Mouse (Mus musculus): Measurements from ENCODE around the gene Nisch.

Gene Nisch

DNA sequence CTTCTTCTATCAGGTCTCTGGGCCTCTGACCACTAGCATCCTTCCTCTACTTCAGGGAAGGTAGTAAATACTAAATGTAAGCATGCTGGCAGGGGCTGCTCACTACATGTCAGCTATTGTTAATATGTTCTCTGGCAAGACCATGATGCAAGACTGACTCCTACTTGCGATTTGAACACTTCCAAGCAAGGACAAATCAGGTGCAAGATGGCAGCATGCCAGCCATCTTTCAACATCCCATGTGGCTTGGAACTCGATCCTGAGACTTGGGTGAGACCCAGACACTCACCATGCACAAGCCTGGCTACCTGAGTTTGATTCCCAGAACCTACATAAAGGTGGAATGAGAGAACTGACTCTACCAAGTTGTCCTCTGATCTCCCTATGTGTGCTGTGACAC lies 24.8 kb downstream of the Nisch start:
- DNase-seq (ENCODE audit: low spot score in 2 of 2) = no peak

DNA sequence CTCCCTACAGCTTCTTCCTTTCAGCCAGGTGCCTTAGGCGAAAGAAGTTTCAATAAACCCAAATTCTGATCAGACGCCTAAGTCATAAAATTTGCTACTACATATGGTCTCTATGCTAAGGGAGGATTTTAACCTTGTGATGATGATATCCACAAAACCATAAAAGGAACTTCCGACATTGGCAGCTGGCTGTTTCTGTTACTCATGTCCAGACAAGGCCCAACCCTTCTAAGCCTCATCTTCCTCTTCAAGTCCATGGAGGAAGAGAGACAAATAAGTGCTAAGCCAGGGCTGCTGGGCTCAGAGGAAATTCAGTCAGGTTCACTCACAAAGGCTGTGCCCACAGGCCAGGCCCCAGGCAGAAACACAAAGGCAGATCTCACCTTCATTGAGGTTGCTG lies 27.4 kb downstream of the Nisch start:
- no peak for DNase-seq (ENCODE audit: low spot score in 2 of 2)

- DNase-seq (ENCODE audit: low spot score in 2 of 2) = peak in 1 of 2 experiments; percentile 53
These were observed 28.0 kb downstream of the Nisch start for GRCm38 (mm10) chr14:31188771-31189181.

GRCm38 (mm10) chr14:31186656-31187055 lies 30.1 kb downstream of the Nisch start:
- no peak for DNase-seq (ENCODE audit: low spot score in 2 of 2)

DNA sequence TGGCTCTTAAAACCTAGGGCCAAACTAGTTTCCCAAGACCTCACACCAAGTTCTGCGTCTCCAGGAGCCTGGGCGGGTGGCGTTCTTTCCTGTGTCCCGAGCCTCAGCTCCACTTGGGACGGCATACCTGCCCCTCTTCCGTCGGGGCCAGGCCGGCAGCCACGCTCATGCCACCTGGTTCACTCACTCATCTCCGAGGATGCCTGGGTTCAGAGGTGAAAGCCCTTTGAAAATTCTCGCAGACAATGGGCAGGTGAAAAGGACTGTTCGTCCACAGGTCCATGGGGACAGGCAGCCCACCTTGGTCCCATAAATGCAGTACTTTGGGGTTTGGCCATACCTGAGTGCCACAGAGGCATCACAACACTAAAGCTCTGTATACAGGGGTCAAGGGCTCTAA lies 32.6 kb downstream of the Nisch start:
- DNase-seq (ENCODE audit: low spot score in 2 of 2) = no peak

DNA sequence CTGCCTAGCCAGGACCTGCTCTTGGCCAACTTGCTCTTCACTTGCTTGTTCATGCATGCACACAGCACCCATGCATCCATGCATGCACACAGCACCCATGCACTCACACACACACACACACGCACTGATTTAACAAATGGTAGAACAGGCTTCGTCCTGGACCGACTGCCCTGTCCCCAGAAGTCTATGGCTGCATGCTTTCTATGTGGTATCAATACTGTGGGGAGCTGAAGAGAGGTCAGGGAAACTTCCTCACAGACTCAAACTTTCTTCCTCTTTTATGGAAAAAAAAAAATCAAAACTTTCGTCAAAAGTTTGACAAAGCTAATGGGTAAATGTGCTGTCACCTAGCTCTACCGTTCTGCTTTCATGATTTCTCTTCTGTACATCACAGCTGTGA lies 33.2 kb downstream of the Nisch start:
- no peak for DNase-seq (ENCODE audit: low spot score in 2 of 2)

DNA sequence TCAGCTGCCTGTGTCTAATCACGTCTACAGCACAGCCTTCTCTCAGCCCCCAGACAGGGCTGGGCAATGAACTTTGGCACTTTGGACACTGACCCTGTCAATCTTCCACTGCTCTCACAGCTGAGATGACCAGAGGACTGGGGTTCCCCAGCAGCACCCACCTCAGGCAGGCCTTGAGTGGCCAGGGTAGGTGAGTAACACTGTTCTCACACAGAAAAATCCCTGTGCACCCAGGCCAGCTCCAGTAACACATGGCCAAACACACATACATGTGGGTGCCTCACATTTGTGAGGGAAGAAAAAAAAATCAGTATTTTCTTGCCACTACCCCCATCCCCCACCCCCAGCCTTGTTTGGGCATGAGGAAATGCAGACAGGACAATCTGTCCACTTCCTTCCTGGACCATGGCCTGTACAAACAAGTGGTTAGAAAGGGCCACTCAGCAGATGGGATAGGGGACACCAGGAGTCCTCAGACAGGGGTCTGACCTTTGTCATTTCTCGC lies 33.9 kb downstream of the Nisch start:
- no peak for DNase-seq (ENCODE audit: low spot score in 2 of 2)

DNA sequence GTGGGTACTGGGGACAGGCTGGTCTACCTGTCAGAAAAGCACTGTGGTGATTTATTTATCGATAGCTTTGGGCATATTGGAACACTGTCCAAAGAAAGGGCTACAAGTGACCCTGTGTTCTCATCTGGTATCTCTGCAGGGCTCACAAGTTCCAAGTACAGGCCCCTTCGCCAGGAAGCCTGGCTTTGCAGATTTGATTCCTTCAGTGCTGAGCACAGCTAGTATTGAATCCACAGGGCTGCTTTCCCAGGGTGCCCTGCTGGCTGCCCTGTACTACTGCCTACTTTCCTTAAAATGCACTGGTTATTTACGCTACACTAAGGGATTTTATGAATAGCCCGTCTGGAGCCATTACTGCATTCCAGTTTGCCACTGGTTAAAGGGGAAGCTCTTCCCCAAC lies 35.2 kb downstream of the Nisch start:
- DNase-seq (ENCODE audit: low spot score in 2 of 2) = no peak

GRCm38 (mm10) chr14:31179677-31180365 lies 36.9 kb downstream of the Nisch start:
- DNase-seq (ENCODE audit: low spot score in 2 of 2) = no peak

- no peak for DNase-seq (ENCODE audit: low spot score in 2 of 2)
These were observed 39.0 kb downstream of the Nisch start for GRCm38 (mm10) chr14:31177715-31178114.

DNA sequence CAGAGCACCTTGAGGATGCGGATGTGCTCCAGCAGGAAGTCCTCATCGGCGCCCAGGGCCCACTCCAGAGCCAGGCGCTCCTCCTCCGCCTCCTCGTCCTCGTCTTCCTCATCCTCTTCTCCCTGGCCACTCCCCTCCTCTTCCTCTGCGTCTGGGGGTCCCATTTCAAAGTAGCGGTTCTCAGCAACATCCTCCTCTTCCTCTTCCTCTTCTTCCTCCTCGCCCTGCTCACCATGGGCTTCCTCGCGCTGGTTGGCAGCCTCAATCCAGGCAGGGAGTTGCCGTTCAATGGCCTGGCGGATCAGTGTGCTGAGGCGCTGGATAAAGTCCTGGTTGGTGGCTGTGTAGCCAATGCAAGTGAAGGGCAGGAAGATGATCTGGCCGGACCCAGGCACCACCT lies 39.5 kb downstream of the Nisch start:
- no peak for DNase-seq (ENCODE audit: low spot score in 2 of 2)

- DNase-seq (ENCODE audit: low spot score in 2 of 2) = no peak
These were observed 43.2 kb downstream of the Nisch start for GRCm38 (mm10) chr14:31173537-31173936.

- no peak for DNase-seq (ENCODE audit: low spot score in 2 of 2)
These were observed 43.8 kb downstream of the Nisch start for GRCm38 (mm10) chr14:31172781-31173455.

DNA sequence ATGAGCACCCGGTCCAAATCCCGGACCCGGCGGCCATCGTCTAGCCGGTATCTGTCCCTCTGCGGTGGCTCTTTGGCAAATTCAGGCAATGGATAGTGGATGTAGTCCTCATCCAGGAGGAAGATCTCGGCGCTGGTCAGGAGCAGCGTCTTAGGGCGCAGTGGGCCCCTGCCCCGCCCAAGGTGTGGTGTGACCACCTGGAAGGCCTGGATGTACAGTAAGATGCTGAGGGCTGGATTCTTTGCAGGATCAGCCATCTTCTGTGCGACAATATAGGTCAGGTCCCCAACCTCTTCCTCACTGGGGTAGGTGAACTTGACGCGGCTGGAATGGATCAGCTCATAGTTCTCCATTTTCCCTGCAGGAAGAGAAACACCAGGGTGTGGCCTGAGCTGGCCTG lies 44.9 kb downstream of the Nisch start:
- DNase-seq (ENCODE audit: low spot score in 2 of 2) = no peak

- no peak for DNase-seq (ENCODE audit: low spot score in 2 of 2)
These were observed 45.4 kb downstream of the Nisch start for GRCm38 (mm10) chr14:31171386-31171785.

DNA sequence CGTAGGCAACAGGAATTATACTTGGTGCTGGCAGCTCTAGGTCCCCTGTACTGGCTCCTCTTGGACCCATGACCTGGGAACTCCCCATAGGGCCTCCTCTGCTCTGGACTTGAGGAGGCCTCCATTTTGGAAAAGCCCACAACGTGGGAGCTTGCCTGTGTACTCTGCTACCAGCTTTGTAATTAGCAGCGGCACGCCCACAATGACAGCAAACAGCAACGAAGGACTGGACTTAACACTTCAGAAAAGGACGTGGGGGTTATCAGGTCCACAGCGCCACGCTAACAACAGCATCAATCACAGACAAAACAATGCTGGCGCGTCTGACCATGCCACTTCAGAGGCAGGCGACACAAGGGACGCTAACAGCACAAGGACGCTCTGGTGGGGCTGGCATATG lies 45.8 kb downstream of the Nisch start:
- DNase-seq (ENCODE audit: low spot score in 2 of 2) = no peak

DNA sequence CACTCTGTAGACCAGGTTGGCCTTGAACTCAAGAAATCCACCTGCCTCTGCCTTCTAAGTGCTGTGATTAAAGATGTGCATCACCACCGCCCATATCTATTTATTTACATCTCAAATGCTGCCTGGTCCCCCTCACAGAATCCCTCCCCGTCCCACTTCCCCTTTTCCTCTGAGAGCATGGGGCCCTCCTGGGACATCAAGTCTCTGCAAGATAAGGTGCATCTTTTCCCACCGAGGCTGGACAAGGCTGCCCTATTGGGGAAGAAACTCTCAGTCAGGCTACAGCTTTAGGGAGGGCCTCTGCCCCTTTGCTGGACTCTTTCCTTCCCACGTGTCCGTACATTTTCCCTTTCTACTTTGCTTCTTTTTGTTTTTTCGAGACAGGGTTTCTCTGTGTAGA lies 47.2 kb downstream of the Nisch start:
- DNase-seq (ENCODE audit: low spot score in 2 of 2) = no peak

DNA sequence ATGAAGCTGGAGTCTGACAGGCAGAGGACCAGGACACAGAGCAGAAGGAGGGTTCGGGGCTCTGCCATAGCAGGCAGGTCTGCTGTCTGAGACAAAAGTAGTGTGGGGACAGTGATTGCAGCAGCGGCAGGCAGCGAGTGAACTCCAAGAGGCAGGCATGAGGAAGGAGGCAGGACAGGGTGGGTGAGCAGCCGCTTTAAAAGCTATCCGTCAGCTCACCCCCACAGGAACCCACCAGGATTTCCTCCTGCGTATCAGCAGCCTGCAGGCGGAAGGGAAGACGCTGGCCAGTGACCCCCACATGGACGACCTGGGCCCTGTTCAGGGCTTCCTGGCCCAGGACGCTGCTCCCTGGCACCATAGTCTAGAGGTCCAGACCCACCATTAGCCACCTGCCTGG lies 48.3 kb downstream of the Nisch start, which contains the start of gene Stab1:
Gene Stab1 (minus strand): TSS at position 217 of the 400 bp plus-strand sequence.
- DNase-seq (ENCODE audit: low spot score in 2 of 2) = no peak

- no peak for DNase-seq (ENCODE audit: low spot score in 2 of 2)
These were observed 49.9 kb downstream of the Nisch start for GRCm38 (mm10) chr14:31166827-31167226.

GRCm38 (mm10) chr14:31165991-31166630 lies 50.6 kb downstream of the Nisch start:
- no peak for DNase-seq (ENCODE audit: low spot score in 2 of 2)

DNA sequence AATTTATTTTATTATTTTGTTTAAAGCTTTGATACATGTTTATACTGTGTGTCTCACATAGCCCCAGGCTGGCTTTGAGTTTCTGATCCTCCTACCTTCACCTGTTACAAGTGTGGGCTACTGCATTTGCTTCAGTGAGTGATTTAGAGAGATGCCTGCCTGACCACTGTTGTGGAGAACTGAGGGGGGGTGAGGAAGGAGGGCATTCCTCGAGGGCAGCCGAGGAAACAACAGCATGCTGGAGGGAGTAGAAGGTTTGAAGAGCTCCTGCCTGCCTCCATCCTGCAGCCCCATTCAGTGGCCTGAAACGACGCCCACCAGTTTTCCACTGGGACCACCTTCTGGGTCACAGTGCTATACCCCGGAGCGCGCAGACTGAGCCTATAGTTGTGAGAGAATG lies 51.3 kb downstream of the Nisch start:
- DNase-seq (ENCODE audit: low spot score in 2 of 2) = no peak

- no peak for DNase-seq (ENCODE audit: low spot score in 2 of 2)
These were observed 51.7 kb downstream of the Nisch start for GRCm38 (mm10) chr14:31165010-31165409.

- DNase-seq (ENCODE audit: low spot score in 2 of 2) = no peak
These were observed 52.7 kb downstream of the Nisch start for GRCm38 (mm10) chr14:31164067-31164466.
